ENCODE assay signal across 8 mouse cellular contexts in genomic region chr15:97788821-97789220, GRCm38 (mm10). TPM values are rescaled to one million over a fixed set of nuclear protein-coding genes. Genes with fewer than 3 reads are reported as not detected.
DNase-seq lines count a peak whose midpoint lies in the region; ATAC-seq lines count a peak whose summit lies in the region.

No protein-coding gene starts in this region.

- ATAC-seq in midbrain, embryonic 13.5 days: no peak
- ATAC-seq in midbrain, embryonic 11.5 days (ENCODE audit: low FRiP score): no peak
- ATAC-seq in forebrain, embryonic 14.5 days: no peak
- ATAC-seq in stomach, embryonic 15.5 days (ENCODE audit: insufficient read depth, low FRiP score, low read depth): no peak

- H3K4me2 ChIP-seq in midbrain, embryonic 13.5 days (replicated peaks): no peak overlapping the region
- H3K4me2 ChIP-seq in midbrain, embryonic 11.5 days: no peak overlapping the region
- no peak overlapping the region for H3K4me2 ChIP-seq in forebrain, embryonic 14.5 days (ENCODE audit: low read length)
- no peak overlapping the region for H3K4me2 ChIP-seq in stomach, embryonic 15.5 days

- peaks cover 19% of the 10 kb centered on the region for H3K4me1 ChIP-seq in midbrain, embryonic 13.5 days (replicated peaks)
- H3K4me1 ChIP-seq in midbrain, embryonic 11.5 days (ENCODE audit: control insufficient read depth, insufficient read depth, low read length): no peaks in the 10 kb centered on the region; the same call in 1 of the 2 replicates
- peaks cover 4% of the 10 kb centered on the region; the same call in 1 of the 2 replicates for H3K4me1 ChIP-seq in forebrain, embryonic 14.5 days (ENCODE audit: control insufficient read depth, insufficient read depth, low read length)
- H3K4me1 ChIP-seq in stomach, embryonic 15.5 days: peaks cover 24% of the 10 kb centered on the region

- WGBS in midbrain, embryonic 13.5 days: 65% methylated on average over 6 of the region's 6 CpGs
- WGBS in midbrain, embryonic 11.5 days: 77% methylated on average over 6 of the region's 6 CpGs
- 42% methylated on average over 6 of the region's 6 CpGs for WGBS in forebrain, embryonic 14.5 days
- WGBS in stomach, embryonic 15.5 days: 36% methylated on average over 6 of the region's 6 CpGs

- peaks cover 35% of the 10 kb centered on the region for H3K36me3 ChIP-seq in midbrain, embryonic 13.5 days
- H3K36me3 ChIP-seq in midbrain, embryonic 11.5 days (ENCODE audit: control insufficient read depth, insufficient read depth, low read length): no peaks in the 10 kb centered on the region; the same call in 1 of the 2 replicates
- peaks cover 12% of the 10 kb centered on the region; the same call in 1 of the 2 replicates for H3K36me3 ChIP-seq in forebrain, embryonic 14.5 days (ENCODE audit: control insufficient read depth, insufficient read depth, low read length)
- H3K36me3 ChIP-seq in stomach, embryonic 15.5 days: peaks cover 19% of the 10 kb centered on the region

- H3K27ac ChIP-seq in midbrain, embryonic 13.5 days: peak overlapping the region; percentile 11; the same call in 1 of the 2 replicates
- H3K27ac ChIP-seq in midbrain, embryonic 11.5 days (ENCODE audit: low read depth, low read length): no peak overlapping the region
- peak overlapping the region; percentile 29; the same call in 1 of the 2 replicates for H3K27ac ChIP-seq in forebrain, embryonic 14.5 days (ENCODE audit: low read depth, low read length)
- H3K27ac ChIP-seq in stomach, embryonic 15.5 days: peak overlapping the region; percentile 35; the same call in 1 of the 2 replicates

- H3K4me3 ChIP-seq in midbrain, embryonic 13.5 days (replicated peaks): no peak overlapping the region
- H3K4me3 ChIP-seq in midbrain, embryonic 11.5 days (ENCODE audit: low read depth, low read length): no peak overlapping the region
- H3K4me3 ChIP-seq in forebrain, embryonic 14.5 days (ENCODE audit: low read depth, low read length): no peak overlapping the region
- no peak overlapping the region for H3K4me3 ChIP-seq in stomach, embryonic 15.5 days (replicated peaks)

- no peaks in the 10 kb centered on the region for H3K27me3 ChIP-seq in midbrain, embryonic 13.5 days
- no peaks in the 10 kb centered on the region for H3K27me3 ChIP-seq in midbrain, embryonic 11.5 days (ENCODE audit: control insufficient read depth, insufficient read depth, low read length)
- no peaks in the 10 kb centered on the region for H3K27me3 ChIP-seq in forebrain, embryonic 14.5 days (replicated peaks; ENCODE audit: control insufficient read depth, insufficient read depth, low read length)
- no peaks in the 10 kb centered on the region for H3K27me3 ChIP-seq in stomach, embryonic 15.5 days (replicated peaks)

- DNase-seq in adrenal gland, adult 2 months: peak; percentile 77
- no peak for DNase-seq in adrenal gland, postnatal 4 days (ENCODE audit: low spot score in 2 of 2)
- DNase-seq in midbrain, embryonic 11.5 days (ENCODE audit: low spot score, missing footprints): no peak
- DNase-seq in forebrain, embryonic 14.5 days (ENCODE audit: low spot score): peak; percentile 67
- DNase-seq in left cerebral cortex, adult 18-20 months (ENCODE audit: low spot score in 2 of 2): peak; percentile 50 to 59
- DNase-seq in B cell, adult 2 months: no peak

- H3K9ac ChIP-seq in midbrain, embryonic 13.5 days (replicated peaks): no peak overlapping the region
- no peak overlapping the region for H3K9ac ChIP-seq in midbrain, embryonic 11.5 days (ENCODE audit: low read length)
- no peak overlapping the region for H3K9ac ChIP-seq in forebrain, embryonic 14.5 days (ENCODE audit: low read length)
- H3K9ac ChIP-seq in stomach, embryonic 15.5 days: no peak overlapping the region

- no peaks in the 10 kb centered on the region for H3K9me3 ChIP-seq in midbrain, embryonic 13.5 days
- no peaks in the 10 kb centered on the region for H3K9me3 ChIP-seq in midbrain, embryonic 11.5 days (ENCODE audit: control insufficient read depth, low read length)
- no peaks in the 10 kb centered on the region for H3K9me3 ChIP-seq in forebrain, embryonic 14.5 days (replicated peaks; ENCODE audit: control insufficient read depth, low read length)
- no peaks in the 10 kb centered on the region for H3K9me3 ChIP-seq in stomach, embryonic 15.5 days

RNA-seq across cellular contexts. Expression of gene Slc48a1, which starts 10.5 kb away (rescaled TPM):
- 100 to 1,000 TPM; 116 to 158 TPM for total RNA-seq in adrenal gland, adult 2 months (2021)
- polyA plus RNA-seq in adrenal gland, adult 2 months (2012; rRNA removed): 204 and 217 TPM in 2 replicates
- 10 to 100 TPM; 83.0 to 91.7 TPM for total RNA-seq in adrenal gland, postnatal 4 days (2021)
- 48.0 and 59.8 TPM in 2 replicates for polyA plus RNA-seq in midbrain, embryonic 13.5 days (2015; fragmentation: Nextera tagmentation; extraction: Ambion mirVana)
- 32.6 and 33.6 TPM in 2 replicates for polyA plus RNA-seq in midbrain, embryonic 11.5 days (2014; fragmentation: Nextera tagmentation; extraction: Ambion mirVana)
- polyA plus RNA-seq in forebrain, embryonic 14.5 days (2014; fragmentation: Nextera tagmentation; extraction: Ambion mirVana): 65.4 and 69.1 TPM in 2 replicates
- 100 to 1,000 TPM; 154 to 168 TPM for total RNA-seq in left cerebral cortex, adult 18-20 months (2021)
- 29.6 and 41.9 TPM in 2 replicates for polyA plus RNA-seq in stomach, embryonic 15.5 days (2015; fragmentation: Nextera tagmentation; extraction: Ambion mirVana)

RNA-seq across cellular contexts. Expression of gene Rapgef3, which starts 21.0 kb away (rescaled TPM):
- total RNA-seq in adrenal gland, adult 2 months (2021): 10 to 100 TPM; 13.4 to 18.6 TPM
- polyA plus RNA-seq in adrenal gland, adult 2 months (2012; rRNA removed): 44.5 and 52.6 TPM in 2 replicates
- total RNA-seq in adrenal gland, postnatal 4 days (2021): 10 to 100 TPM; 19.2 to 27.9 TPM
- polyA plus RNA-seq in midbrain, embryonic 13.5 days (2015; fragmentation: Nextera tagmentation; extraction: Ambion mirVana): 7.2 and 9.0 TPM in 2 replicates
- 3.0 and 3.2 TPM in 2 replicates for polyA plus RNA-seq in midbrain, embryonic 11.5 days (2014; fragmentation: Nextera tagmentation; extraction: Ambion mirVana)
- 4.9 and 6.4 TPM in 2 replicates for polyA plus RNA-seq in forebrain, embryonic 14.5 days (2014; fragmentation: Nextera tagmentation; extraction: Ambion mirVana)
- total RNA-seq in left cerebral cortex, adult 18-20 months (2021): 10 to 100 TPM; 42.6 to 44.7 TPM
- polyA plus RNA-seq in stomach, embryonic 15.5 days (2015; fragmentation: Nextera tagmentation; extraction: Ambion mirVana): 9.0 and 10.0 TPM in 2 replicates

RNA-seq across cellular contexts. Expression of gene Hdac7, which starts 55.5 kb away (rescaled TPM):
- 10 to 100 TPM; 52.5 to 65.1 TPM for total RNA-seq in adrenal gland, adult 2 months (2021)
- 256 and 263 TPM in 2 replicates for polyA plus RNA-seq in adrenal gland, adult 2 months (2012; rRNA removed)
- 100 to 1,000 TPM; 116 to 120 TPM for total RNA-seq in adrenal gland, postnatal 4 days (2021)
- 29.8 and 31.4 TPM in 2 replicates for polyA plus RNA-seq in midbrain, embryonic 13.5 days (2015; fragmentation: Nextera tagmentation; extraction: Ambion mirVana)
- polyA plus RNA-seq in midbrain, embryonic 11.5 days (2014; fragmentation: Nextera tagmentation; extraction: Ambion mirVana): 14.6 and 16.7 TPM in 2 replicates
- 19.5 and 20.0 TPM in 2 replicates for polyA plus RNA-seq in forebrain, embryonic 14.5 days (2014; fragmentation: Nextera tagmentation; extraction: Ambion mirVana)
- total RNA-seq in left cerebral cortex, adult 18-20 months (2021): 10 to 100 TPM; 31.5 to 36.1 TPM
- polyA plus RNA-seq in stomach, embryonic 15.5 days (2015; fragmentation: Nextera tagmentation; extraction: Ambion mirVana): 22.1 and 23.6 TPM in 2 replicates

RNA-seq across cellular contexts. Expression of gene Endou, which starts 57.7 kb away (rescaled TPM):
- total RNA-seq in adrenal gland, adult 2 months (2021): under 1 TPM; 0.35 to 0.66 TPM
- 0.38 and 0.66 TPM in 2 replicates for polyA plus RNA-seq in adrenal gland, adult 2 months (2012; rRNA removed)
- 1 to 10 TPM in 1 of 2 experiments, under 1 TPM in 1; 0.95 to 1.1 TPM for total RNA-seq in adrenal gland, postnatal 4 days (2021)
- polyA plus RNA-seq in midbrain, embryonic 13.5 days (2015; fragmentation: Nextera tagmentation; extraction: Ambion mirVana): 0.17 and 0.31 TPM in 2 replicates
- polyA plus RNA-seq in midbrain, embryonic 11.5 days (2014; fragmentation: Nextera tagmentation; extraction: Ambion mirVana): 0.18 and 0.32 TPM in 2 replicates
- polyA plus RNA-seq in forebrain, embryonic 14.5 days (2014; fragmentation: Nextera tagmentation; extraction: Ambion mirVana): 0.11 and 0.14 TPM in 2 replicates
- total RNA-seq in left cerebral cortex, adult 18-20 months (2021): 1 to 10 TPM; 5.2 to 5.4 TPM
- polyA plus RNA-seq in stomach, embryonic 15.5 days (2015; fragmentation: Nextera tagmentation; extraction: Ambion mirVana): 0.35 and 2.2 TPM in 2 replicates

Comparison
In these comparisons a context has a peak if more than half of its experiments do, and no peak if none do; other contexts are left out.
1. DNase-seq: peak in adrenal gland, adult 2 months (single experiment), forebrain, embryonic 14.5 days (single experiment) and left cerebral cortex, adult 18-20 months (2 of 2); none in adrenal gland, postnatal 4 days (0 of 2), midbrain, embryonic 11.5 days (single experiment) and B cell, adult 2 months (0 of 2).